Mouse (Mus musculus): ENCODE results near the gene Nectin4.

GRCm38 (mm10) chr1:171369845-171370556 is at the start of gene Nectin4:
- no peak for TF ChIP-seq TAL1 (IDR thresholded peaks at IDR 0.05; ENCODE audit: low read length)
- no peak for TF ChIP-seq GATA1 (IDR thresholded peaks at IDR 0.05; ENCODE audit: low read length)

Measured in erythroblast, embryonic 14.5 days (primary cell).